Mouse (Mus musculus): ENCODE measurements at regions not wholly inside any gene's neighbourhood (a gene's known extent, or its start where the extent isn't known, plus 50 kb on each side); places are given as distances from the start of the nearest gene placed in this dataset.

- Histone ChIP-seq H3K4me3 (no peak overlapping the region), H3K27ac (replicated peaks) (no peak overlapping the region), H3K4me1 (no peaks in the 10 kb centered on the region), H3K36me3 (replicated peaks) (no peaks in the 10 kb centered on the region), H3K9me3 (no peaks in the 10 kb centered on the region), H3K27me3 (replicated peaks; ENCODE audit: low read depth, poor library complexity, severe bottlenecking) (no peaks in the 10 kb centered on the region)
- DNase-seq (ENCODE audit: low spot score) = no peak
- WGBS = 73% methylated on average over 2 of the region's 2 CpGs
Observed at GRCm38 (mm10) chr3:61740088-61740487, 374.3 kb upstream of the B430305J03Rik start.

GRCm38 (mm10) chr3:61738528-61738927 is 372.8 kb upstream of the B430305J03Rik start:
- DNase-seq (ENCODE audit: low spot score) = no peak
- H3K4me1 ChIP-seq = no peaks in the 10 kb centered on the region
- H3K27me3 ChIP-seq (replicated peaks; ENCODE audit: low read depth, poor library complexity, severe bottlenecking) = no peaks in the 10 kb centered on the region
- no peak overlapping the region for H3K4me3 ChIP-seq
- no peak overlapping the region for H3K27ac ChIP-seq (replicated peaks)
- H3K36me3 ChIP-seq (replicated peaks) = no peaks in the 10 kb centered on the region
- WGBS = 79% methylated on average over 1 of the region's 1 CpGs
- no peaks in the 10 kb centered on the region for H3K9me3 ChIP-seq

GRCm38 (mm10) chr3:61716785-61717184 is 351.0 kb upstream of the B430305J03Rik start:
- no peak for DNase-seq (ENCODE audit: low spot score)
- Histone ChIP-seq H3K4me1 (no peaks in the 10 kb centered on the region), H3K27me3 (replicated peaks; ENCODE audit: low read depth, poor library complexity, severe bottlenecking) (no peaks in the 10 kb centered on the region), H3K27ac (replicated peaks) (no peak overlapping the region), H3K36me3 (replicated peaks) (no peaks in the 10 kb centered on the region), H3K4me3 (no peak overlapping the region), H3K9me3 (no peaks in the 10 kb centered on the region)
- WGBS = 80% methylated on average over 2 of the region's 2 CpGs

- no peak overlapping the region for H3K27ac ChIP-seq (replicated peaks)
- no peak for DNase-seq (ENCODE audit: low spot score)
- no peaks in the 10 kb centered on the region for H3K36me3 ChIP-seq (replicated peaks)
- no peaks in the 10 kb centered on the region for H3K27me3 ChIP-seq (replicated peaks; ENCODE audit: low read depth, poor library complexity, severe bottlenecking)
- H3K4me1 ChIP-seq = no peaks in the 10 kb centered on the region
- H3K4me3 ChIP-seq = no peak overlapping the region
- 78% methylated on average over 4 of the region's 4 CpGs for WGBS
- no peaks in the 10 kb centered on the region for H3K9me3 ChIP-seq
Observed at GRCm38 (mm10) chr3:61687933-61688705, 322.4 kb upstream of the B430305J03Rik start.

DNA sequence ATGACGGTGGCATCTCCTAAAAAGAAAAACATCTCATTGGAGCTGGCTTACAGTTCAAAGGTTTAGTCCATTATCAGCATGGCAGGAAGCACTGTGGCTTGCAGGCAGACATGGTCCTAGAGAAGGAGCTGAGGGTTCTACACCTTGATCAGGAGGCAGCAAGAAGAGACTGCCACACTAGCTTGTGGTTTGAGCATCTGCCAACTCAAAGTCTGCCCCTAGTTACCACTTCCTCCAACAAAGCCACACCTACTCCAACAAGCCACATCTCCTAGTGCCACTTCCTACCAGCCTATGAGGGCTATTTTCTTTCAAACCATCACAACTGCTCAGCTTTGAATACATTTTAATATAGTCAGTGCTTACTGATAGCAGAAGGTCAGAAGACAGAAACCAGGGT is 305.1 kb upstream of the B430305J03Rik start:
- H3K36me3 ChIP-seq (replicated peaks) = no peaks in the 10 kb centered on the region
- no peaks in the 10 kb centered on the region for H3K9me3 ChIP-seq
- H3K4me3 ChIP-seq = no peak overlapping the region
- DNase-seq (ENCODE audit: low spot score) = no peak
- WGBS = 82% methylated on average over 1 of the region's 1 CpGs
- no peak overlapping the region for H3K27ac ChIP-seq (replicated peaks)
- H3K27me3 ChIP-seq (replicated peaks; ENCODE audit: low read depth, poor library complexity, severe bottlenecking) = no peaks in the 10 kb centered on the region
- H3K4me1 ChIP-seq = no peaks in the 10 kb centered on the region

- Histone ChIP-seq H3K4me1 (no peaks in the 10 kb centered on the region), H3K4me3 (no peak overlapping the region), H3K9me3 (no peaks in the 10 kb centered on the region), H3K27me3 (replicated peaks; ENCODE audit: low read depth, poor library complexity, severe bottlenecking) (no peaks in the 10 kb centered on the region), H3K27ac (replicated peaks) (no peak overlapping the region), H3K36me3 (replicated peaks) (no peaks in the 10 kb centered on the region)
- no peak for DNase-seq (ENCODE audit: low spot score)
- WGBS = 77% methylated on average over 2 of the region's 2 CpGs
Observed at GRCm38 (mm10) chr3:61656143-61656542, 290.4 kb upstream of the B430305J03Rik start.

DNA sequence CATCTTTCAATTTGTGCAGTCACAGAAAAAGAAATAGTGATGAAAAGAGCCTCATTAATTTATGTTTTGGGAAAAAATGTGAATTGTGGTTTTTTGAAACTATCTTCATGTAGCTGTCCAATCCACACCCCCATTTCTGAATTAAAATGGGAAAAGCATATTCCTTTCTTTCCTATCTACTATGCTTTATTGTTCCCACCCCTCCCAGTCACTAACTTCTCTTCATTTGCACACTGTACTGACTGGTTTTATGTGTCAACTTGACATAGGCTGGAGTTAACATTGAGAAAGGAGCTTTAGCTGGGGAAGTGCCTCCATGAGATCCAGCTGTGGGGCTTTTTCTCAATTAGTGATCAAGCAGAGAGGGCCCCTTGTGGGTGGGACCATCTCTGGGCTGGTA is 262.8 kb upstream of the B430305J03Rik start:
- H3K27me3 ChIP-seq (replicated peaks; ENCODE audit: low read depth, poor library complexity, severe bottlenecking) = no peaks in the 10 kb centered on the region
- no peaks in the 10 kb centered on the region for H3K4me1 ChIP-seq
- H3K36me3 ChIP-seq (replicated peaks) = no peaks in the 10 kb centered on the region
- no peak overlapping the region for H3K4me3 ChIP-seq
- H3K27ac ChIP-seq (replicated peaks) = no peak overlapping the region
- H3K9me3 ChIP-seq = no peaks in the 10 kb centered on the region
- no peak for DNase-seq (ENCODE audit: low spot score)

DNA sequence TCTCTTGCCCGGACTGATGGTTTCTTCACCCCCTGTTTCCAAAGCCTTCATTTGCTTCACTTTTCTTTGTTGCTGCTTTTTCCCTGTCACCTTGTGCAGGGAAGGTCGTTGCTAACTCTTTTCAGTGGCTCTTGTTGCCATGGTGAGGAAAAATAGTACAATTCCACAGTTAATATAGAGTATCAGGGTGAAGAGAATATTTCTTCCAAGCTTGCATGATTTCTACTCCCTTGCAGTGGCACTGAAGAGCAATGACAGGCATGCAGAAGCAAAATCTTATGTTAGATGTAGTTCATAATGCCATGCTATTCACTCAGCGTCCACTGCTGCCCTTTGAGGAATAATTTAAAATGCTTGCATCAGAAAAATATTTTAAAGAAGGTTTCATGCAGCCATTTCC is 262.3 kb upstream of the B430305J03Rik start:
- no peak overlapping the region for H3K27ac ChIP-seq (replicated peaks)
- no peak for DNase-seq (ENCODE audit: low spot score)
- no peaks in the 10 kb centered on the region for H3K9me3 ChIP-seq
- WGBS = 63% methylated on average over 3 of the region's 3 CpGs
- H3K4me1 ChIP-seq = no peaks in the 10 kb centered on the region
- no peak overlapping the region for H3K4me3 ChIP-seq
- no peaks in the 10 kb centered on the region for H3K27me3 ChIP-seq (replicated peaks; ENCODE audit: low read depth, poor library complexity, severe bottlenecking)
- no peaks in the 10 kb centered on the region for H3K36me3 ChIP-seq (replicated peaks)

DNA sequence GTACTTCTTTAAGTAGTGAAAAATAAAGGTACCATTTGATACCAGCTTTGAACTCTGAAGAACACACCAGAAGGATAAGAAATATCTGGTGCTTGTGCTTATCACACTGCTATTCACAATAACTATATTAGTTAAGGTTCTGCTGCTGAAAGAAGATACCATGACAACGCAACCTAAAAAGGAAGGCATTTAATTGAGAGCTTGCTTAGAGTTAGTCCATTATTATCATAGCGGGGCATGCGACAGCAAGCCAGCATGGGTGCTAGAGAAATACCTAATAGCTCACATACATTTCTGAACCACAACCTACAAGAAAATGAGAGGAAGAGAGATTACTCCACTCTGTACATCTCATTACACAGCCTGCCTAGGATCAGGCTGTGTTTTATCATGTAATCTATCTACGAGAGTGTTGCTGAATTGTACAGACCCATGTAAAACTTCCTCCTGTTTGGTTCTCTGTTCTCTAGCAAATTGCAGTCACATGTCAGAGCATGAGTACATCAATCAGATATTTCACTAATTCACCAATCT is 258.3 kb upstream of the B430305J03Rik start:
- H3K9me3 ChIP-seq = no peaks in the 10 kb centered on the region
- H3K36me3 ChIP-seq (replicated peaks) = no peaks in the 10 kb centered on the region
- H3K27me3 ChIP-seq (replicated peaks; ENCODE audit: low read depth, poor library complexity, severe bottlenecking) = no peaks in the 10 kb centered on the region
- WGBS = 86% methylated on average over 4 of the region's 4 CpGs
- no peak overlapping the region for H3K4me3 ChIP-seq
- H3K4me1 ChIP-seq = no peaks in the 10 kb centered on the region
- no peak for DNase-seq (ENCODE audit: low spot score)
- no peak overlapping the region for H3K27ac ChIP-seq (replicated peaks)

DNA sequence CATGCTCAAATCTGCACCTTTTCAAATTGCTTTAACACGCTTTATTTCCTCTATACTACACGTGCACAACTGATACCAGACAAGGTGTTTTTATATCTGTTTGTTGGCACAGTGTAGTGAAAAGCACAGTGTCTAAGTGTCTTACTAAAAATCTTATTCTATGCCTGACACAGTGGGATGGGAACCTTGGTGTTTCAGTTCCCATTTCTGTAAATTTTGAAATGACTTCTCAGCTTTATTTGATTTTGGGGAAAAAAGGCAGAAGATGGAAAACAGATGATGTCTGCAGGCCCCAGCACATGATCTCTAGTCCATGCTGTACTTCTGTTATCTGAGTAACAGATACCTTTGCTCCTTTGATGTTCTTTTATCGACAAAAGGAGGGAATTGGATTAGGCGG is 239.7 kb upstream of the B430305J03Rik start:
- 79% methylated on average over 4 of the region's 4 CpGs for WGBS
- Histone ChIP-seq H3K27me3 (replicated peaks; ENCODE audit: low read depth, poor library complexity, severe bottlenecking) (no peaks in the 10 kb centered on the region), H3K9me3 (no peaks in the 10 kb centered on the region), H3K36me3 (replicated peaks) (no peaks in the 10 kb centered on the region), H3K4me1 (no peaks in the 10 kb centered on the region), H3K27ac (replicated peaks) (no peak overlapping the region), H3K4me3 (no peak overlapping the region)
- no peak for DNase-seq (ENCODE audit: low spot score)

DNA sequence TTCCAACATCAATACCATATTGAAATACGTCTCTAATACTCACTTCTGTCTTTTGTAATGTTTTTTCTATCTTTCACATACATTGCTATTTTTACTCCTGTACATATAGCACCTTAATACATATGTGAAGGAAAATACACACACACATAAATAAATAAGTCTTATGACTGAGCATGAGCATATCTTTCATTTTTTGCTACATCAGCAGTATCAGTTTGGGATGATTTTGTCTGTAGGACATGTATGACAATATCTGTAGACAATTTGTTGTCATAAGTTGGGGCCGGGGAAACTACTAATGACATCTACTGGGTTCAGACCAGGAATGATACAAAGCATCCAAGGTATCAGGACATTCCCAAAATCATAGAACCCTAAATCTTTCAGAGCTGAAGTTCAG is 237.1 kb upstream of the B430305J03Rik start:
- Histone ChIP-seq H3K27ac (replicated peaks) (no peak overlapping the region), H3K4me1 (no peaks in the 10 kb centered on the region), H3K27me3 (replicated peaks; ENCODE audit: low read depth, poor library complexity, severe bottlenecking) (no peaks in the 10 kb centered on the region), H3K4me3 (no peak overlapping the region), H3K36me3 (replicated peaks) (no peaks in the 10 kb centered on the region), H3K9me3 (no peaks in the 10 kb centered on the region)
- 88% methylated on average over 2 of the region's 2 CpGs for WGBS
- no peak for DNase-seq (ENCODE audit: low spot score)

DNA sequence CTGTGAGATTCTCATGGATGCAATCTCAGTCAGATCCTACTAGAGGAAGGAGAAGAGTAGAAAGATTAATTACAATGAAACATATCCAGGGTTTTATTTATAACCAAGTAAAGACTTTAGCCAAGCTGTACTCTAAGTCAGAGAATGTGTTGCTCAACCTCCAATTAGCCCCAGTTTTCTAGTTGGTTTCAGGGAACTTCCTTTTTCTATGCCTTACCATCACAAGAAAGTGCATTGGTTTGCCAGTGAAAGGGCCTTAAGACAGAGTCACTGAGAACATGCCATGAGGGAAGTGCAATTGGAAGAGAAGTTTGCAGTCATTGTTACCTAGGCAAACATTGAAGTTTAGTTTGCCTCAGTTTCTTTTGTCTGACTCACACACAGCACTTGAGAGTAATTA is 229.8 kb upstream of the B430305J03Rik start:
- H3K36me3 ChIP-seq (replicated peaks) = no peaks in the 10 kb centered on the region
- no peak overlapping the region for H3K27ac ChIP-seq (replicated peaks)
- no peaks in the 10 kb centered on the region for H3K4me1 ChIP-seq
- no peaks in the 10 kb centered on the region for H3K27me3 ChIP-seq (replicated peaks; ENCODE audit: low read depth, poor library complexity, severe bottlenecking)
- H3K9me3 ChIP-seq = no peaks in the 10 kb centered on the region
- no peak overlapping the region for H3K4me3 ChIP-seq
- DNase-seq (ENCODE audit: low spot score) = no peak

GRCm38 (mm10) chr3:61592342-61592741 is 226.6 kb upstream of the B430305J03Rik start:
- 88% methylated on average over 2 of the region's 2 CpGs for WGBS
- no peak overlapping the region for H3K27ac ChIP-seq (replicated peaks)
- H3K36me3 ChIP-seq (replicated peaks) = no peaks in the 10 kb centered on the region
- no peak for DNase-seq (ENCODE audit: low spot score)
- H3K9me3 ChIP-seq = no peaks in the 10 kb centered on the region
- H3K4me3 ChIP-seq = no peak overlapping the region
- no peaks in the 10 kb centered on the region for H3K27me3 ChIP-seq (replicated peaks; ENCODE audit: low read depth, poor library complexity, severe bottlenecking)
- H3K4me1 ChIP-seq = no peaks in the 10 kb centered on the region
